Mouse (Mus musculus) layer of hippocampus, adult 8-10 months (tissue): ENCODE measurements around the gene Hist1h2ab. TPM values are rescaled to one million over a fixed set of nuclear protein-coding genes. Genes with fewer than 3 reads are reported as not detected.
"Not testable (repeated sequence)": the region's sequence is repeated elsewhere in the genome, so short reads cannot be mapped to it uniquely, and the experiment has no call there.

Experiments
- DNase-seq, 2 experiments: peaks; one replicate each; pipeline ENCODE4 v3.0.0; 2022; ENCODE audit warnings: low spot score in 2 of 2
- total RNA-seq, 4 experiments: library from RNA; stranded (reverse); gene quantifications; 2 replicates each; pipeline ENCODE4 v1.2.4; 2022

The Hist1h2ab gene
- total RNA-seq = 10 to 100 TPM; 18.6 to 28.1 (median 23.5) TPM

- DNase-seq = not testable (repeated sequence)
Observed at GRCm38 (mm10) chr13:23750839-23751477, at the start of gene Hist1h2ab. TSS of gene Hist1h2ab (plus strand) at chr13:23751126.

- DNase-seq = no peak
Observed at GRCm38 (mm10) chr13:23702220-23702619, 48.7 kb upstream of the Hist1h2ab start.

DNA sequence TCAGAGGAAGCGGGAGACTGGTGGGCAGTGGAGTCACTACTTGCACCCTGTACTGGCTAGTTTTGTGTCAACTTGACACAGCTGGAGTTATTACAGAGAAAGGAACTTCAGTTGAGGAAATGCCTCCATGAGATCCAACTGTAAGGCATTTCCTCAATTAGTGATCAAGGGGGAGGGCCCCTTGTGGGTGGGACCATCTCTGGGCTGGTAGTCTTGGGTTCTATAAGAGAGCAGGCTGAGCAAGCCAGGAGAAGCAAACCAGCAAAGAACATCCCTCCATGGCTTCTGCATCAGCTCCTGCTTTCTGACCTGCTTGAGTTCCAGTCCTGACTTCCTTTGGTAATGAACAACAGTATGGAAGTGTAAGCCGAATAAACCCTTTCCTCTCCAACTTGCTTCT, 48.1 kb upstream of the Hist1h2ab start:
- DNase-seq = not testable (repeated sequence)

DNA sequence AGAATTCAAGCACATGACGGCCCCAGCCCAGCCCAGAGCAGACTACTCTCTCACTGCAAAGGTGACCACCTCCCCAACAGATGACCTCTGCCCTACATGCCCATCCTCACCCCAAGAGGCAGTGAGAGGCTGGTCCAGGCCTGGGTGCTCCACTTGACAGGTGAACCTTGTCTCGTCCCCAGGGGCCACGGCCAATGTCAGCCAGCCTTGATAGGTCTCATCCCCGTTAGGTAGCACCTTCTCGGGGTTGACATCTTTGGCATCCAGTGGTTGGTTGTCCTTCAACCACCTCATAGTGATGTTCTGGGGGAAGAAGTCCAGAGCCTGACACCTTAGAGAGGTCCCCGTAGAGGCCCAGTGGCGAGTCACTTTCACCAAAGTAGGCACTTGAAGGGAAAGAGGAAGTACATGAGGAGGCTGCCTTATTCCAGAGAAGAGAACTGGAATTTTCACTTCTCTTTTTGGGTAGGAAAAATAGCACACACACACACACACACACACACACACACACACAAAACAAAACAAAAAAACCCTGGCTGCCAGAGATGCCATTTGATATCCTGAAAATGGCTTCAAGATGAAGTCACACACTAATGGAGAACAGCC, 45.1 kb upstream of the Hist1h2ab start:
- DNase-seq = no peak

GRCm38 (mm10) chr13:23706771-23707170, 44.2 kb upstream of the Hist1h2ab start:
- DNase-seq = no peak

DNA sequence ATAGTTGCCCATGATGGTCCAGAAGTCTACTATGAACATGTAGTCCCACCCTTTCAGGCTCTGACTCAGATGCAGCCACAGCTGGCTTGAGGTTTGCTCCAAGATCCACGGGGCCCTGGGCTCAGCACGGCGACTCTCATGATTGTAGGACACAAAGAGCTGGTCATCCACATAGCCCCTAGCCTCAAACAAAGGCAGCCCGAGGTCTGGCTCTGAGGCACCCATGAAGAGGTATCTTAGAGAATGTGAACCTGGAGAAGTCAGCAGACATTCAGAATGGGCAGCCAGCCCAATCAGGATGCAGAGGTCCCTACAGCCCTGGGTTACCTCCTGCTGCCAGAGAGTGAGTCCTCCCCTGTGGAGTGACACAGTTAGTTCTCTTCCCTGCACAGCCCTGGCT, 42.9 kb upstream of the Hist1h2ab start:
- DNase-seq = no peak

- no peak for DNase-seq
Observed at GRCm38 (mm10) chr13:23708654-23709053, 42.3 kb upstream of the Hist1h2ab start.

DNA sequence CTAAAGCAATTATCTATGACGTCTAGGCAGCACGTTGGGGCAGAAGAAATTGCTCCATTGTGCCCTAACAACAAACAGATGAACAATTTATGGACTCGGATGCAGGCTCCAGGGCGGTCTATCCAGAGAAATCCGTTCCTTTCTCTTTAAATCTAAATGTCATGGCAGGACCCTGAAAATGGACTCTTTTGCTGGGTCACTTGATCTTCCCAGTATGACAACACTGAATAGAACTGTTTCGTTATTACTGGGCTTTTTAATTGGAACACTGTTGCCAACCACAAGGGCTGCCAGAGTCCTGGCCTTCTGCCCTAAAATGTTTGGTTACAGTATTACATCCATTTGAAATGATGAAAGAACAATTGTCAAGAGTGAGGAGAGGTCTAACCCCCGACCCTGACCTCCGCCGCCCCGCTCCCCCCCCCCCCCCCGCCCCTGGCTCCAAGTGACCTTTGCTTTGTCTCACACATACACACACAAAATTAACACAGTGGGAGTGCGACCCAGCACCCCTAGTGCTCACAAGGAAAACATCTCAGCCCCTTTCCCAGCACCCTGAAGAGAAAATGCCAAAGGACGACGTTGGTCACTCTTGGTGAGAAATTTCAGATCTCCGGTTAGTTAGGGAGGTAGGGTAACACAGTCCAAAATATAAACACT, 41.1 kb upstream of the Hist1h2ab start:
- no peak for DNase-seq

- DNase-seq = no peak
Observed at GRCm38 (mm10) chr13:23710374-23711089, 40.4 kb upstream of the Hist1h2ab start, which contains the start of gene Hfe. TSS of gene Hfe (minus strand) at chr13:23710854.

GRCm38 (mm10) chr13:23716261-23717042, 34.5 kb upstream of the Hist1h2ab start:
- DNase-seq = no peak

GRCm38 (mm10) chr13:23717176-23717575, 33.8 kb upstream of the Hist1h2ab start:
- DNase-seq = no peak

DNA sequence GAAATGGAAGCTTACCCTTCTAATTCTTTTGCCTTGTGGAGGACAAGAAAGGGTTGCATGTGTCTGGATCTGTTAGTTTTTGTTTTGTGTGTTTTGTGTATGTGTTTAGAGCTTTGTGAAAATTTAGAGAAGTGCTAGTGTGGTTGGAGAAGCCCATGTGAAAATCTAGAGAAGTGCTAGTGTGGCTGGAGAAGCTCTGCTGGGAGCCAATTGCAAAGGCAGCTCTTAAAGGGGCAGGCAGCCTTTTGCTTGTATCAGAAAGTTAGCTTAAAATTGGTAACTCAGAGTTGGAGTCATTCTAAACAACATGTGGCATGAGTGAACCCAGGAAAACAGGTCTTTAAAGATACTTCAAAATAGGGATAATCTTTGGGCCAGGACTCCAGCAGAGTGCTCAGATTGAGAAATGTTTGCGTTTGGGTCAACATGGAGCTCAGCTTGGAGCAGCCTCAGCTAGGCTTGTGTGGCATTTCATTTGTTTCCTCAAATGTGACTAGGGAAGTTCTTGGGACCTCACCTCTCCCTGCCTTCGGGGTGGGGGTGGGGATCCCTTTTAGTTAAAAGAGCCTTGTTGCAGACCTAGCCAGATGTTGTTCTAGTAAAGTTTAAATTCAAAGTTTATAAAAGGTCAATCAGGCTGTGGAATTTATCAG, 33.2 kb upstream of the Hist1h2ab start:
- not testable (repeated sequence) for DNase-seq

- DNase-seq = no peak
Observed at GRCm38 (mm10) chr13:23724239-23724638, 26.7 kb upstream of the Hist1h2ab start.

GRCm38 (mm10) chr13:23725213-23725612, 25.7 kb upstream of the Hist1h2ab start:
- DNase-seq = no peak

DNA sequence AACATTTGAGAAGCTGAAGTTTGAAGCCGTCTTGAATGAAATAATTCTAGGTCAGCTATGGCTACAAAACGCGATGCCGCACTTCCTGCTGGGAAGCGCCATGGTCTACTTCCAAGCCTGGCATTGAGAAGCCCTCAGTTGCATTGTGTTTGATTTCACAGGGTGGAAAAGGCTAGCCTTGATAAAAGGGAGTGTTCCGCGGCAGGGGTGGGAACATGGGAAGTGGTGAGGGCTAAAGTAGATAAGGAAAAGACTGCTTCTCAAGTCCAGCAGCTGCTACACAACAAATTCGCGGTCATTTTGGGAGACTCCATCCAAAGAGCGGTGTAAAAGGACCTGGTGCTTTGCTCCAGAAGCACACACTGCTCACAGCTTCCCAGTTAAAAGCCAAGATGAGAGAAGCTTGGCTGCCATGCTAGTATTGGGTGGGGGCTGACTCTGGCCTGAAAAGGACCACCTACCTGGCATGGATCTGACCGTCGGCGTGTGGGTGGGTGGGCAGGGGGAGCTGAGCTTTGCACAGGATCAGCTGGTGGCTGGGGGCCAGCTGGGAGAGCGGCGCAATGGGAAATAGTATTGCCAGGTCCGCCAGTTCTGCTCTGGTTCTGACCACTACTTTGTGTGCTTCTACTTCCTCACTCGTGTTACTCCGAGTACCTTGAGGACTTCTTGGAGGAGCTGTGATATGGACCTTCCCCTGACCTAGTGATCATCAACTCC, 22.3 kb upstream of the Hist1h2ab start:
- DNase-seq = no peak

GRCm38 (mm10) chr13:23729192-23729525, 21.8 kb upstream of the Hist1h2ab start:
- DNase-seq = peak in 1 of 2 experiments; percentile 4

DNA sequence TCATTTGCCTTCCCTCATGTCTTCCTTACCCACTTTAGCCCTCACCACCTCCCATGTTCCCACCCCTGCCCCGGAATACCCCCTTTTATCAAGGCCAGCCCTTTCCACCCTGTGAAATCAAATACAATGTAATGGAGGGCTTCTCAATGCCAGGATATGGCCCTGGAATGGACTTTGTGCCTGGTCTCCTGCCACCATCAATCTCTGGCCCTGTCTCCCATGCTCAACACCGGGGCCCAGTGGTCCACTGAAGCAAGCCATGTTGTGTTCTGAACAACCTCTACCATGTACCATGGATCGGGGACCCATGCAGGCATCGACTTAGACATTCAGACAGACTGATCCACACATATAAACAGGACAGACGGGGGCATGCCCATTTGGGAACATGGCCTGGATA, 21.2 kb upstream of the Hist1h2ab start:
- DNase-seq = peak in 1 of 2 experiments; percentile 1

DNA sequence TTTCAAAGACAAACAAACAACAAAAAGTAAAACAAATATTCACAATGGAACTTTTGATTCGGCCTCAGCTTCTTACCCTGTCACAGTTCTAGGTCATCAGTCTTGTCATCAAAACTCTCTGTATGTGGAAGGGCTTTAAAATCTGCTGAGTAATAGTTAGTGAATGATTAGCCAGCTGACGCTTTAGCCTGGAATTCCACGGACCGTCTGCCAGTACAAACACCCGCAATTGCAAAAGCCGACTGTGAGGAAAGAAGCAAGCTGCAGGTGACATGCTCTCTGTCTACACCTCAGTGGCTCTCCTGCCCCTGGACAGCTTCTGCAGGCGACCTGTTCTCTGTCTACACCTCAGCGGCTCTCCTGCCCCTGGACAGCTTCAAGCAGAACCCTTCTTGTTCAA, 20.4 kb upstream of the Hist1h2ab start:
- DNase-seq = no peak

DNA sequence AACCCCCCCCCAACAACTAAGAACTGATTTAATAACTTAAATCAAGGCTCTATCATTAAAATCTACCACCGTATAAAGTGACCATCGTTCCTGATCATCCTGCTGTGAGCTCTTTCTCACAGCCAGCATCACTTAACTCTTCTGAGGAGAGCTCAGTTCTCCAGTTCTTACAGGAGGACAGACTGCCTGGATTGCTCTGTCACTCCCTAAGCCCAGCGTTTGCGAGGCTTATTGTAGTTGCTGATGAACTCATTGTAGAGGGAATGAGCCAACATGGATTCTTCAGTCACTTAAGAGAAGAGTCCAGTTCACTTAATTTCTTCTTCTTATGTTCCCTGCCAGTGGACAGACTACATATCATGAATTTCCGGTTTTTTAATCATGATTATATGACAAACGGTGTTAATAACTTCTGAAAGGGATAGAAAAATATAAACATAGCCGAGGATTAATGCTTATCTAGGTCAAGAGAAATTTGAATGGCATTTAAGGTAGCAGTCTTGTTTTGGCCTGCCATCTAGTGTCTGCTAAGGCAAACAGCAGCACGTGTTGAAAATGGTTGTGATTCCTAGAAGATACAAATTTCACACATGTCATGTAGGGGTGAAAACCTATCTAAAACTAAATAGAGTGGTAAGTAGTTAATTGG, 18.6 kb upstream of the Hist1h2ab start:
- DNase-seq = no peak

GRCm38 (mm10) chr13:23737091-23737490, 13.8 kb upstream of the Hist1h2ab start:
- DNase-seq = no peak
